Mouse (Mus musculus) hindbrain, embryonic 14.5 days (tissue): ENCODE results near the gene Unc5b. TPM values are rescaled to one million over a fixed set of nuclear protein-coding genes. Genes with fewer than 3 reads are reported as not detected.

ENCODE experiments used
- ATAC-seq: fragments of 200-750 bp; cut with Nextera tagmentation; 2 replicates; pipeline ENCODE4 v1.8.0; 2017; ENCODE audit warnings: moderate number of reproducible peaks, mild to moderate bottlenecking, moderate TSS enrichment, moderate library complexity; ENCODE audit not compliant: low FRiP score
- DNase-seq: peaks from one replicate; pipeline ENCODE4 v3.0.0-alpha.2; 2015; ENCODE audit warnings: low spot score
- H3K27ac ChIP-seq: fragments of 300-500 bp; sonication (generic); 2 replicates; pipeline ENCODE4 v1.5.1; 2014; ENCODE audit warnings: mild to moderate bottlenecking, moderate library complexity
- H3K27me3 ChIP-seq: fragments of 300-500 bp; sonication (generic); 2 replicates; pipeline ENCODE4 v1.6.1; 2014; ENCODE audit warnings: mild to moderate bottlenecking, low read length, mixed read lengths; ENCODE audit not compliant: control insufficient read depth, insufficient read depth
- H3K36me3 ChIP-seq: fragments of 300-500 bp; sonication (generic); replicated peaks from 2 replicates; pipeline ENCODE4 v1.6.1; 2014; ENCODE audit not compliant: control insufficient read depth, insufficient read depth
- H3K4me1 ChIP-seq: fragments of 300-500 bp; sonication (generic); replicated peaks from 2 replicates; pipeline ENCODE4 v1.6.1; 2014; ENCODE audit warnings: antibody characterized with exemption, low read length, mixed read lengths; ENCODE audit not compliant: control insufficient read depth, insufficient read depth
- H3K4me2 ChIP-seq: fragments of 300-500 bp; sonication (generic); replicated peaks from 2 replicates; pipeline ENCODE4 v1.6.1; 2014; ENCODE audit warnings: mild to moderate bottlenecking, moderate library complexity
- H3K4me3 ChIP-seq: fragments of 300-500 bp; sonication (generic); replicated peaks from 2 replicates; pipeline ENCODE4 v1.5.1; 2014; ENCODE audit warnings: mild to moderate bottlenecking, low read length
- H3K9ac ChIP-seq: fragments of 300-500 bp; sonication (generic); 2 replicates; pipeline ENCODE4 v1.6.1; 2014
- H3K9me3 ChIP-seq: fragments of 300-500 bp; sonication (generic); 2 replicates; pipeline ENCODE4 v1.6.1; 2016; ENCODE audit warnings: low read length; ENCODE audit not compliant: control insufficient read depth
- WGBS: fragments of 180-500 bp; shearing (Covaris S2); extraction: QIAGEN DNeasy Blood & Tissue Kit; methylation state at CpG from one replicate; pipeline ENCODE4 v1.1.7; 2014; 5-methylcytosine and 5-hydroxymethylcytosine counted together
- polyA plus RNA-seq: library from polyadenylated mRNA; unstranded; fragments of >200 nt; fragmentation: Nextera tagmentation; extraction: Ambion mirVana; gene quantifications from 2 replicates; pipeline ENCODE4 v1.2.1, GENCODE M21; 2014

Gene Unc5b
- polyA plus RNA-seq, 1 experiment from 2014 or later, result 2.9 TPM

DNA sequence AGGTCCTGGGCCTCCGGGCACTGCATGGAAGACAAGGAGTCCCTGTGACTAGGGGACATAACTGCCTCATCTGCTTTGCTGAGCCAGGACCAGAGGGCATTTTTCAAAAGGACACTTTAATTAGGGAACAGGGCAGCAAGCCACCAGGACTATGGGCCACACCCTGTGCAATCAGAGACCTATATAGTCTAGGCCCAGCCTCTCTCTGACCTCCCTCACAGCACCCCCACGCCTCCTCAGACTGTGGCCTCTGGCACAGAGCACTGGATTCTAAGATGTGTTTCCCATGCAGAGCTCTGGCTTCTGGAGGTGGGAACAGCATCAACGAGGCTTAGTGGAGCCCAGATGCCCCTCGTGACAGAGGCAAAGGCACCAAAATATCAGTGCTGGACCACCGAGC lies 35.4 kb downstream of the Unc5b start:
- Histone ChIP-seq H3K9me3 (no peaks in the 10 kb centered on the region), H3K4me3 (no peak overlapping the region), H3K4me1 (peaks cover 15% of the 10 kb centered on the region), H3K36me3 (no peaks in the 10 kb centered on the region), H3K27ac (no peak overlapping the region), H3K4me2 (no peak overlapping the region), H3K27me3 (no peaks in the 10 kb centered on the region; the same call in 1 of the 2 replicates), H3K9ac (no peak overlapping the region)
- DNase-seq, result no peak
- WGBS, result 81% methylated on average over 5 of the region's 5 CpGs
- no peak for ATAC-seq

DNA sequence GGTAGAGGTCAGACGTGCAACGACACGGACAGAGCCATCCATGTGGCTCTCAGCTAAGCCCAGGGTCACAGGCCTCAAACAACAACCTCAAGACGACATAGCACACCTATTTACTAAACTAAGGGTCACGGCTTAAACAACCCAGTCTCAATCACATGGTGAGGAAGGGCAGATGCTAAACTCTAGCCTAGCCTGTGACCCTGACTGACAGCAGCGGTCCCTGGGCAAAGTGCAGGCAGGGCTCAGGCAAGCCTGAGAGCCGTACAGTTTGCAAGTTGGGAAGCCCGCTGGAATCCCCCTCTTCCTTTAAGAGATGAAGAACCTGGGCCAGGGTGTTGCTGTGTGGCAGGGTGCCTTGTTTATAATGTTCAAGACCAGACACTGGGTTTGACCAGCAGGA lies 36.6 kb downstream of the Unc5b start:
- Histone ChIP-seq H3K9ac (no peak overlapping the region), H3K27ac (no peak overlapping the region), H3K4me1 (peaks cover 5% of the 10 kb centered on the region; the same call in 1 of the 2 replicates), H3K4me2 (no peak overlapping the region), H3K36me3 (no peaks in the 10 kb centered on the region), H3K9me3 (no peaks in the 10 kb centered on the region), H3K4me3 (no peak overlapping the region), H3K27me3 (no peaks in the 10 kb centered on the region; the same call in 1 of the 2 replicates)
- ATAC-seq (0 out of 2 replicates have a peak, but pooled peaks have one; percentile 2), DNase-seq (no peak)
- WGBS, result 60% methylated on average over 8 of the region's 8 CpGs

DNA sequence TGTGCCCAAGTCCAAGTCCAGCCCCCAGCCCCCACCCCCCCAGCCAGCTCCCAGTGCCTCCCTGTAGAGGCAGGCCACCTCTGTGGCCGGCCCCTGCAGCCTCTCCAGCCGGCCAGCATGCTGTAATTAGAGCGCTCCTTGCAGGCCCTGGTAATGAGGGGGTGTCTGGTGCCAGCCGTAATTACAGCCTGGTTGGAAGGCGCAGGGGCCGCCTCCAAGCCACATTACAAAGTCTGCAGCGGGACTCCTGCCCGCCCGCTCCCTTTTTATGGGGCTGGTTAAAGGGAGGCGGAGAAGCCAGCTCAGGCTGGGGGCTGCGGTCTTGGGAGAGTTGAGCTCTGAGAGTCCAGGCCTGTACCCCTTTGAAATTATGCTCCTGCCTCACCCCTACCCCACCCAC lies 37.0 kb downstream of the Unc5b start:
- WGBS, result 37% methylated on average over 11 of the region's 11 CpGs
- DNase-seq, result no peak
- no peak overlapping the region for H3K4me2 ChIP-seq
- H3K4me3 ChIP-seq, result no peak overlapping the region
- ATAC-seq, result 0 out of 2 replicates have a peak, but pooled peaks have one; percentile 39
- no peaks in the 10 kb centered on the region for H3K36me3 ChIP-seq
- H3K4me1 ChIP-seq, result peaks cover 5% of the 10 kb centered on the region; the same call in 1 of the 2 replicates
- H3K9ac ChIP-seq, result no peak overlapping the region
- no peaks in the 10 kb centered on the region; the same call in 1 of the 2 replicates for H3K27me3 ChIP-seq
- H3K27ac ChIP-seq, result no peak overlapping the region
- no peaks in the 10 kb centered on the region for H3K9me3 ChIP-seq

- no peak for DNase-seq
- 10% methylated on average over 11 of the region's 11 CpGs for WGBS
- no peak for ATAC-seq
- Histone ChIP-seq H3K27me3 (no peaks in the 10 kb centered on the region; the same call in 1 of the 2 replicates), H3K27ac (no peak overlapping the region), H3K9ac (no peak overlapping the region), H3K4me1 (peaks cover 5% of the 10 kb centered on the region; the same call in 1 of the 2 replicates), H3K4me3 (no peak overlapping the region), H3K36me3 (no peaks in the 10 kb centered on the region), H3K4me2 (no peak overlapping the region), H3K9me3 (no peaks in the 10 kb centered on the region)
Measured at GRCm38 (mm10) chr10:60792841-60793240, 38.5 kb downstream of the Unc5b start.

- Histone ChIP-seq H3K4me1 (peaks cover 5% of the 10 kb centered on the region; the same call in 1 of the 2 replicates), H3K4me3 (no peak overlapping the region), H3K27ac (no peak overlapping the region), H3K36me3 (no peaks in the 10 kb centered on the region), H3K27me3 (no peaks in the 10 kb centered on the region; the same call in 1 of the 2 replicates), H3K4me2 (no peak overlapping the region), H3K9me3 (no peaks in the 10 kb centered on the region), H3K9ac (no peak overlapping the region)
- no peak for ATAC-seq
- 53% methylated on average over 10 of the region's 10 CpGs for WGBS
- no peak for DNase-seq
Measured at GRCm38 (mm10) chr10:60792365-60792764, 39.0 kb downstream of the Unc5b start.

- Histone ChIP-seq H3K9me3 (no peaks in the 10 kb centered on the region), H3K4me2 (no peak overlapping the region), H3K4me1 (peaks cover 5% of the 10 kb centered on the region; the same call in 1 of the 2 replicates), H3K27ac (no peak overlapping the region), H3K9ac (no peak overlapping the region), H3K27me3 (no peaks in the 10 kb centered on the region; the same call in 1 of the 2 replicates), H3K36me3 (no peaks in the 10 kb centered on the region), H3K4me3 (no peak overlapping the region)
- 91% methylated on average over 6 of the region's 6 CpGs for WGBS
- ATAC-seq, result no peak
- DNase-seq, result no peak
Measured at GRCm38 (mm10) chr10:60790912-60791311, 40.5 kb downstream of the Unc5b start.

DNA sequence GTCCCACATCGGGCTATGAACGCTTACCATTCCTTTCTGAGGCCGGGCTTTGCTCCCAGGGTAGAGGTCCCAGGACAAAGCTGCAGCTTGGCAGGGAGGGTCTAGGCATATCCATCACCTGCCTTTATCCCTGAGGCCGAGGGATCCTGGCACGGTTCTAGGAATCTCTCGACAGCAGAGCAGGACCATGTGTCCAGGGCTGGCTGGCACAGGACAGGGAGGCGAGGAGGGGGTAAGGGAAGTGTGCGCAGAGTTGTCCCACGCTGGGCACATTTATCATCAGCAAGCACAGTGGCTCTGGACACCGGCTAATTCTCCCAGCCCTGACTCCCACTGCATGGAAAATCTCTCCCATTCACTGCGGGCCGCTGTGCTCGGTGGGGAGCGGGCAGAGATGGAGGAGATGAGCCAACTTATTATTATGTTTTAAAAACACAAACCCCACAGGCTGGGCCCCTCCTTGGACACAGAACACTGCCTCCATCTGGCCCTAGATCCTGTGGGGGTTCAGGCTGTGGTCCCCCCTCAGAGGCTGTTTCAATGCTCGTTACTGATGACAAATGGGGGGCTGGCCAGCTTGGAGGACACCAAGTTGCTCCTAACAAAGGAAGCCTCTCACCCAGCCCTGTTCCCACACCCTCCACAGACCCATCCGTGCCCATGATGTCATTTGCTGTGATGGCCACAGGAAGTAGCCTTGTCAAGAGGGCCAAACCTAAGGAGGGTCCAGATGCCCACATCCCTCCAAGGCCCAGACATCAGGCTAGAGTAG lies 43.9 kb downstream of the Unc5b start:
- 38% methylated on average over 16 of the region's 16 CpGs for WGBS
- Histone ChIP-seq H3K4me1 (peaks cover 3% of the 10 kb centered on the region; the same call in 1 of the 2 replicates), H3K4me2 (no peak overlapping the region), H3K9me3 (no peaks in the 10 kb centered on the region), H3K27me3 (no peaks in the 10 kb centered on the region; the same call in 1 of the 2 replicates), H3K4me3 (no peak overlapping the region), H3K36me3 (no peaks in the 10 kb centered on the region), H3K27ac (no peak overlapping the region), H3K9ac (no peak overlapping the region)
- no peak for DNase-seq
- peak; percentile 78 for ATAC-seq

DNA sequence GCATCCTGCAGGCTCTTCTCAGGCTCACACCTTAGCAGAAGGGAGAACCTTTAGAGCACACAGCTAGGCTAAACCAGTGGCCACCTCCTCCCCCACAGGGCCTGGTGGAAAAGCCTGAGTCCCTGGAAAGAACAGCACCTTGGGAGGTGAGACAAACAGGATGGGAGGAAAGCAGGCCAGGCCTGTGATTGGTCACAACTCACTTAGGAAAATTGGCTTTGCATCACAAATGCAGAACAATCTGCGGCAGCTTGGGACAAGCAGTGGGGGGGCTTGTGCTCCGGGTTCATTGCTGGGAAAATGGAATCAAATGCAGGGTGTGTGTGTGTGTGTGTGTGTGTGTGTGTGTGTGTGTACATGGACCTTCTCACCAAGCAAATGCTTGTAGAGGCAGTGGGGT lies 47.8 kb downstream of the Unc5b start:
- 19% methylated on average over 2 of the region's 2 CpGs for WGBS

DNA sequence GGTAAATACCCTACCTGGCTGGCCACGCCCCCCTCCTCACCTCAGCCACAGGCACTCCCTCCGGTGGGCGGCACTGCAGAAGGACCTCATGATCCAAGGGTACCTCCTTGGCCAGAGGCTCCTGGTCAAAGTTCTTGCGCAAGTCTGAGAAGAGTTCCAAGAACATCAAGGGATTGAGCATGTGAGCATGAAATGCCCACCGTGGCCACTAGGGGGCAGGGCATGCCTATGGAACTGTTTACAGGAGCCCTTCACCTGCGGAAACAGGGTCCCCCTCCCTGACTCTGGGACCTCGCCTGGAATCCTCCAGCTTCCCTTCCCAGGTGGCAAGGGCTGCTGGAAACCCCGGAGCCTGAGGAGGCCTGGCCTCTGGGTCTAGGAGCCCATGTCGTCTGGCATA lies 51.8 kb downstream of the Unc5b start:
- Histone ChIP-seq H3K4me3 (no peak overlapping the region), H3K27ac (no peak overlapping the region), H3K9me3 (no peaks in the 10 kb centered on the region), H3K27me3 (no peaks in the 10 kb centered on the region), H3K9ac (no peak overlapping the region), H3K36me3 (no peaks in the 10 kb centered on the region), H3K4me1 (0 out of 2 replicates have a peak, but pooled peaks cover 2% of the 10 kb centered on the region), H3K4me2 (peak overlapping the region; percentile 27)
- peak; percentile 70 for ATAC-seq
- WGBS, result 11% methylated on average over 9 of the region's 9 CpGs
- peak; percentile 91 for DNase-seq

More for the DNA sequence above, 47.8 kb downstream of the Unc5b start:
- H3K27me3 ChIP-seq, result no peaks in the 10 kb centered on the region
- no peak for DNase-seq
- H3K27ac ChIP-seq, result no peak overlapping the region
- no peak overlapping the region for H3K4me2 ChIP-seq
- no peak overlapping the region for H3K4me3 ChIP-seq
- ATAC-seq, result no peak
- H3K4me1 ChIP-seq, result 0 out of 2 replicates have a peak, but pooled peaks cover 2% of the 10 kb centered on the region
- no peak overlapping the region for H3K9ac ChIP-seq
- no peaks in the 10 kb centered on the region for H3K36me3 ChIP-seq
- no peaks in the 10 kb centered on the region for H3K9me3 ChIP-seq
